Mouse (Mus musculus) macrophage (primary cell): ENCODE measurements around the gene Kynu. TPM values are rescaled to one million over a fixed set of nuclear protein-coding genes. Genes with fewer than 3 reads are reported as not detected.

Experiments used
- H3K27ac ChIP-seq: fragments of 350-480 bp; formaldehyde crosslinking; 2 replicates; pipeline ENCODE4 v1.9.0; 2021
- H3K36me3 ChIP-seq: fragments of 350-480 bp; formaldehyde crosslinking; 2 replicates; pipeline ENCODE4 v1.9.0; 2021; ENCODE audit errors: inconsistent target
- H3K4me3 ChIP-seq: fragments of 350-480 bp; formaldehyde crosslinking; 2 replicates; pipeline ENCODE4 v1.9.0; 2021; ENCODE audit errors: inconsistent target
- H3K79me2 ChIP-seq: fragments of 350-480 bp; formaldehyde crosslinking; 2 replicates; pipeline ENCODE4 v1.9.0; 2021; ENCODE audit errors: inconsistent target
- whole genome bisulfite sequencing: methylation state at CpG from one replicate; pipeline ENCODE4 v1.1.7; 2026; ENCODE audit warnings: inconsistent platforms; ENCODE audit not compliant: missing documents; 5-methylcytosine and 5-hydroxymethylcytosine counted together
- polyA plus RNA-seq: library from polyadenylated mRNA; stranded (reverse); fragments of 250-400 nt; gene quantifications from 3 replicates; pipeline ENCODE4 v1.2.4, GENCODE M21; 2018; ENCODE audit warnings: inconsistent platforms

The Kynu gene
- polyA plus RNA-seq, 1 experiment from 2014 or later: 3.1 TPM

GRCm38 (mm10) chr2:43712611-43713138 is 157.5 kb downstream of the Kynu start:
- Histone ChIP-seq H3K36me3 (no peaks in the 10 kb centered on the region), H3K27ac (no peak overlapping the region), H3K79me2 (no peaks in the 10 kb centered on the region), H3K4me3 (no peak overlapping the region)
- WGBS: 93% methylated on average over 2 of the region's 2 CpGs

- 25% methylated on average over 14 of the region's 14 CpGs for WGBS
These were observed 167.4 kb downstream of the Kynu start for GRCm38 (mm10) chr2:43722446-43723103.

GRCm38 (mm10) chr2:43723104-43723541 is 168.0 kb downstream of the Kynu start:
- Histone ChIP-seq H3K4me3 (no peak overlapping the region), H3K79me2 (no peaks in the 10 kb centered on the region), H3K36me3 (no peaks in the 10 kb centered on the region), H3K27ac (no peak overlapping the region)
- WGBS: 71% methylated on average over 7 of the region's 7 CpGs

More at GRCm38 (mm10) chr2:43722446-43723103, 167.4 kb downstream of the Kynu start:
- Histone ChIP-seq H3K27ac (no peak overlapping the region), H3K36me3 (no peaks in the 10 kb centered on the region), H3K79me2 (no peaks in the 10 kb centered on the region), H3K4me3 (no peak overlapping the region)

- H3K4me3 ChIP-seq: no peak overlapping the region
- 61% methylated on average over 4 of the region's 5 CpGs for WGBS
- H3K36me3 ChIP-seq: no peaks in the 10 kb centered on the region
- no peaks in the 10 kb centered on the region for H3K79me2 ChIP-seq
- no peak overlapping the region for H3K27ac ChIP-seq
These were observed 172.1 kb downstream of the Kynu start for GRCm38 (mm10) chr2:43727181-43727580.

- 14% methylated on average over 8 of the region's 8 CpGs for WGBS
- Histone ChIP-seq H3K27ac (no peak overlapping the region), H3K79me2 (no peaks in the 10 kb centered on the region), H3K36me3 (no peaks in the 10 kb centered on the region), H3K4me3 (no peak overlapping the region)
These were observed 172.6 kb downstream of the Kynu start for GRCm38 (mm10) chr2:43727693-43728092.

- H3K4me3 ChIP-seq: no peak overlapping the region
- no peaks in the 10 kb centered on the region for H3K36me3 ChIP-seq
- no peaks in the 10 kb centered on the region for H3K79me2 ChIP-seq
- H3K27ac ChIP-seq: no peak overlapping the region
- whole genome bisulfite sequencing: 92% methylated on average over 3 of the region's 3 CpGs
These were observed 173.7 kb downstream of the Kynu start for GRCm38 (mm10) chr2:43728831-43729230.

Other genes starting within 250 kb of the Kynu start
- 12.5 to 41.0 TPM (median 22.6 TPM) in 3 replicates for gene Arhgap15, start 193.5 kb downstream of the Kynu start, polyA plus RNA-seq